Mouse (Mus musculus): ENCODE data around the gene Cdca7.

The Cdca7 gene

GRCm38 (mm10) chr2:72499074-72499721, 23.2 kb downstream of the Cdca7 start:
- DNase-seq: no peak

- no peak for DNase-seq
Measured at GRCm38 (mm10) chr2:72499782-72500411, 23.9 kb downstream of the Cdca7 start.

- DNase-seq: no peak
Measured at GRCm38 (mm10) chr2:72502041-72502813, 26.3 kb downstream of the Cdca7 start.

- no peak for DNase-seq
Measured at GRCm38 (mm10) chr2:72503646-72504045, 27.7 kb downstream of the Cdca7 start.

- DNase-seq: no peak
Measured at GRCm38 (mm10) chr2:72507855-72508635, 32.1 kb downstream of the Cdca7 start.

- DNase-seq: no peak
Measured at GRCm38 (mm10) chr2:72508891-72509290, 32.9 kb downstream of the Cdca7 start.

GRCm38 (mm10) chr2:72515526-72515925, 39.6 kb downstream of the Cdca7 start:
- DNase-seq: no peak

- peak; percentile 79 for DNase-seq
Measured at GRCm38 (mm10) chr2:72515971-72516719, 40.2 kb downstream of the Cdca7 start.

GRCm38 (mm10) chr2:72516720-72517089, 40.7 kb downstream of the Cdca7 start:
- no peak for DNase-seq

GRCm38 (mm10) chr2:72524022-72524421, 48.1 kb downstream of the Cdca7 start:
- no peak for DNase-seq

GRCm38 (mm10) chr2:72525556-72525955, 49.6 kb downstream of the Cdca7 start:
- DNase-seq: no peak

GRCm38 (mm10) chr2:72529026-72529357, 53.0 kb downstream of the Cdca7 start:
- DNase-seq: no peak

GRCm38 (mm10) chr2:72529358-72530319, 53.7 kb downstream of the Cdca7 start:
- DNase-seq: no peak

- DNase-seq: no peak
Measured at GRCm38 (mm10) chr2:72535889-72536288, 59.9 kb downstream of the Cdca7 start.
